ENCODE assay signal across 9 mouse cellular contexts in genomic region chr9:34857575-34857974, GRCm38 (mm10).
A peak's percentile ranks its signal among the peaks of the same experiment; 100 is the strongest.
DNase-seq lines count a peak whose midpoint lies in the region; ATAC-seq and TF ChIP-seq lines count a peak whose summit lies in the region.
"Had no signal": no experiment of that assay in that cellular context is flagged by ENCODE, and none has a peak within 500 bp of the region (broad histone marks: within the 10 kb centered on the region; RNA-seq: fewer than 3 reads in every experiment).

No protein-coding gene starts in this region.

- H3K9ac ChIP-seq in heart, postnatal 0 days (replicated peaks; ENCODE audit: low read depth, low read length), result no peak overlapping the region
- H3K9ac ChIP-seq in neural tube, embryonic 15.5 days (replicated peaks), result no peak overlapping the region
- H3K9ac ChIP-seq in neural tube, embryonic 11.5 days (ENCODE audit: low read length), result no peak overlapping the region
- H3K9ac ChIP-seq: limb, embryonic 15.5 days had no signal

- H3K4me1 ChIP-seq in heart, postnatal 0 days (ENCODE audit: control insufficient read depth, insufficient read depth), result no peaks in the 10 kb centered on the region
- no peaks in the 10 kb centered on the region for H3K4me1 ChIP-seq in neural tube, embryonic 15.5 days
- H3K4me1 ChIP-seq in cortical plate, adult 2 months (ENCODE audit: control insufficient read depth, insufficient read depth, low read length), result no peaks in the 10 kb centered on the region
- H3K4me1 ChIP-seq in neural tube, embryonic 11.5 days (ENCODE audit: control insufficient read depth, insufficient read depth, low read length), result no peaks in the 10 kb centered on the region

- H3K4me2 ChIP-seq in heart, postnatal 0 days (ENCODE audit: low read depth, low read length), result no peak overlapping the region
- no peak overlapping the region for H3K4me2 ChIP-seq in neural tube, embryonic 15.5 days
- no peak overlapping the region for H3K4me2 ChIP-seq in neural tube, embryonic 11.5 days (ENCODE audit: low read depth)
- H3K4me2 ChIP-seq: limb, embryonic 15.5 days had no signal

- no peak for TF ChIP-seq EP300 in heart, postnatal 0 days (IDR thresholded peaks at IDR 0.05; ENCODE audit: low read depth)

- TF ChIP-seq CTCF in heart, postnatal 0 days (IDR thresholded peaks at IDR 0.05; ENCODE audit: low read depth), result peak; percentile 41
- peak; percentile 17; the same call in 1 of the 2 replicates for TF ChIP-seq CTCF in cortical plate, adult 2 months (IDR thresholded peaks at IDR 0.05; ENCODE audit: extremely low read depth, insufficient read depth, low read length)

- H3K27ac ChIP-seq in heart, postnatal 0 days (ENCODE audit: low read depth), result no peak overlapping the region
- H3K27ac ChIP-seq in neural tube, embryonic 15.5 days (replicated peaks), result no peak overlapping the region
- no peak overlapping the region for H3K27ac ChIP-seq in cortical plate, adult 2 months (ENCODE audit: insufficient read depth, low read length)
- no peak overlapping the region for H3K27ac ChIP-seq in neural tube, embryonic 11.5 days (ENCODE audit: low read depth, low read length)
- H3K27ac ChIP-seq: limb, embryonic 15.5 days had no signal

- no peaks in the 10 kb centered on the region for H3K36me3 ChIP-seq in heart, postnatal 0 days (replicated peaks; ENCODE audit: control insufficient read depth, insufficient read depth, low read length)
- H3K36me3 ChIP-seq in neural tube, embryonic 15.5 days, result no peaks in the 10 kb centered on the region
- no peaks in the 10 kb centered on the region for H3K36me3 ChIP-seq in neural tube, embryonic 11.5 days (ENCODE audit: control insufficient read depth, insufficient read depth, low read length)
- H3K36me3 ChIP-seq: limb, embryonic 15.5 days had no signal

- H3K9me3 ChIP-seq in heart, postnatal 0 days (replicated peaks; ENCODE audit: control insufficient read depth, low read length), result no peaks in the 10 kb centered on the region
- H3K9me3 ChIP-seq in neural tube, embryonic 15.5 days (replicated peaks), result no peaks in the 10 kb centered on the region
- H3K9me3 ChIP-seq in neural tube, embryonic 11.5 days (ENCODE audit: control insufficient read depth, low read length), result no peaks in the 10 kb centered on the region
- H3K9me3 ChIP-seq: limb, embryonic 15.5 days had no signal

- TF ChIP-seq POLR2A in cortical plate, adult 2 months (IDR thresholded peaks at IDR 0.05; ENCODE audit: extremely low read depth, insufficient read depth, low read length), result no peak

- DNase-seq in heart, postnatal 0 days (ENCODE audit: low spot score), result no peak
- no peak for DNase-seq in heart, adult 9 months (ENCODE audit: low spot score in 2 of 2)
- peak; percentile 38 for DNase-seq in neural tube, embryonic 10.5 days (ENCODE audit: extremely low spot score, low spot score)
- peak; percentile 30 for DNase-seq in neural tube, embryonic 11.5 days (ENCODE audit: low spot score)
- no peak for DNase-seq in cerebellum, postnatal 10 days
- DNase-seq in layer of hippocampus, adult 8-10 months (ENCODE audit: low spot score in 2 of 2), result no peak

- H3K27me3 ChIP-seq in heart, postnatal 0 days (ENCODE audit: control insufficient read depth, insufficient read depth, low read length), result no peaks in the 10 kb centered on the region
- no peaks in the 10 kb centered on the region for H3K27me3 ChIP-seq in neural tube, embryonic 15.5 days (replicated peaks)
- H3K27me3 ChIP-seq in neural tube, embryonic 11.5 days (ENCODE audit: control insufficient read depth, insufficient read depth, low read length), result no peaks in the 10 kb centered on the region
- H3K27me3 ChIP-seq: limb, embryonic 15.5 days had no signal

- no peak overlapping the region for H3K4me3 ChIP-seq in heart, postnatal 0 days (ENCODE audit: low read depth, low read length)
- no peak overlapping the region for H3K4me3 ChIP-seq in neural tube, embryonic 15.5 days (replicated peaks)
- H3K4me3 ChIP-seq in cortical plate, adult 2 months (ENCODE audit: insufficient read depth, low read length), result no peak overlapping the region
- H3K4me3 ChIP-seq in neural tube, embryonic 11.5 days (ENCODE audit: low read depth, low read length), result no peak overlapping the region
- H3K4me3 ChIP-seq: limb, embryonic 15.5 days had no signal

- ATAC-seq in heart, postnatal 0 days (ENCODE audit: insufficient read depth, low read depth), result no peak
- ATAC-seq in neural tube, embryonic 15.5 days (ENCODE audit: low FRiP score), result no peak
- ATAC-seq in neural tube, embryonic 11.5 days (ENCODE audit: insufficient read depth, low FRiP score, low TSS enrichment), result no peak

- WGBS in heart, postnatal 0 days, result 65% methylated on average over 9 of the region's 9 CpGs
- WGBS in neural tube, embryonic 15.5 days, result 62% methylated on average over 9 of the region's 9 CpGs
- 59% methylated on average over 9 of the region's 9 CpGs for WGBS in neural tube, embryonic 11.5 days

Comparison
In these comparisons a context has a peak if more than half of its experiments do, and no peak if none do; other contexts are left out.
1. DNase-seq: peak in neural tube, embryonic 10.5 days (single experiment) and neural tube, embryonic 11.5 days (single experiment); none in heart, postnatal 0 days (single experiment), heart, adult 9 months (0 of 2), cerebellum, postnatal 10 days (0 of 2) and layer of hippocampus, adult 8-10 months (0 of 2).